Mouse (Mus musculus) kidney, postnatal 25 days (tissue): Measurements from ENCODE around the gene Apoa5.
A peak's percentile ranks its signal among the peaks of the same experiment; 100 is the strongest.

Source experiments
- DNase-seq, 2 experiments: peaks; one replicate each; pipeline ENCODE4 v3.0.0; 2021; ENCODE audit warnings: mixed read lengths in 2 of 2

The Apoa5 gene

GRCm38 (mm10) chr9:46269125-46269524 is 692 bp downstream of the Apoa5 start:
- DNase-seq: no peak

GRCm38 (mm10) chr9:46270782-46271181 is 2.3 kb downstream of the Apoa5 start:
- DNase-seq: no peak

- DNase-seq: no peak
These were observed 3.6 kb downstream of the Apoa5 start for GRCm38 (mm10) chr9:46272070-46272469.

GRCm38 (mm10) chr9:46272677-46273454 is 4.4 kb downstream of the Apoa5 start, which contains the start of gene Zpr1:
Gene Zpr1, plus strand, starts transcription at chr9:46273064.
- peak; percentile 89 to 95 for DNase-seq

- no peak for DNase-seq
These were observed 6.1 kb downstream of the Apoa5 start for GRCm38 (mm10) chr9:46274494-46274893.

- DNase-seq: peak; percentile 93
These were observed 14.4 kb downstream of the Apoa5 start, which contains the start of gene Bud13 for GRCm38 (mm10) chr9:46282631-46283436. Gene Bud13, plus strand, starts transcription at chr9:46283008.

- peak; percentile 10 to 70 for DNase-seq
These were observed 29.9 kb downstream of the Apoa5 start for GRCm38 (mm10) chr9:46298381-46298780.

GRCm38 (mm10) chr9:46302142-46302541 is 33.7 kb downstream of the Apoa5 start:
- peak in 1 of 2 experiments; percentile 47 for DNase-seq

GRCm38 (mm10) chr9:46309121-46309520 is 40.7 kb downstream of the Apoa5 start:
- DNase-seq: peak in 1 of 2 experiments; percentile 51

- DNase-seq: peak; percentile 69 to 71
These were observed 46.1 kb downstream of the Apoa5 start for GRCm38 (mm10) chr9:46314507-46314906.

GRCm38 (mm10) chr9:46314921-46315320 is 46.5 kb downstream of the Apoa5 start:
- DNase-seq: no peak

GRCm38 (mm10) chr9:46315807-46316365 is 47.5 kb downstream of the Apoa5 start:
- no peak for DNase-seq

GRCm38 (mm10) chr9:46316388-46316787 is 48.0 kb downstream of the Apoa5 start:
- no peak for DNase-seq

GRCm38 (mm10) chr9:46316909-46317308 is 48.5 kb downstream of the Apoa5 start:
- DNase-seq: no peak

- DNase-seq: no peak
These were observed 49.5 kb downstream of the Apoa5 start for GRCm38 (mm10) chr9:46317957-46318356.

- DNase-seq: peak in 1 of 2 experiments; percentile 2
These were observed 51.5 kb downstream of the Apoa5 start, which contains the start of gene 4931429L15Rik for GRCm38 (mm10) chr9:46319886-46320285. Gene 4931429L15Rik, minus strand, starts transcription at chr9:46319986.

- peak in 1 of 2 experiments; percentile 12 for DNase-seq
These were observed 52.0 kb downstream of the Apoa5 start for GRCm38 (mm10) chr9:46320461-46320860.
